Mouse (Mus musculus): ENCODE results near the gene Mtg2. TPM values are rescaled to one million over a fixed set of nuclear protein-coding genes. Genes with fewer than 3 reads are reported as not detected.

Gene Mtg2
- total RNA-seq, 2 experiments from 2014 or later = 18.3 to 25.3 TPM

DNA sequence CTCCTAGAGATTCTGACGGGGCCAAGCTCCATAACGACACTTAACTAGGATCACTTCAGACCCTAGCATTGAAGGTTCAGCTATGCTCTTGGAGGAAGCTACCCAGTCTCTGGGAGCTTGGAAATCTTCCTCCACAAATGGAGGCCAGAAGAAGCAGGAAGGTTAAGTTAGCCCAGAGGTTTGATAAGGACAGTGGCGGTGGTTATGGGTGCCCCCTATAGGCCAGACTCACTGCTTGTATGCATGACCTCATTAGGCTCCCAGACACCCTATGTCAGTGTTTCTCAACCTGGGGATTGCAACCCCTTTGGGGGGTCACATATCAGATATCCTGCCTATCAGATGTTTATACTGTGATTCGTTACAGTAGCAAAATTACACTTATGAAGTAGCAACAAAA is 36.7 kb downstream of the Mtg2 start:
- DNase-seq = no peak

DNA sequence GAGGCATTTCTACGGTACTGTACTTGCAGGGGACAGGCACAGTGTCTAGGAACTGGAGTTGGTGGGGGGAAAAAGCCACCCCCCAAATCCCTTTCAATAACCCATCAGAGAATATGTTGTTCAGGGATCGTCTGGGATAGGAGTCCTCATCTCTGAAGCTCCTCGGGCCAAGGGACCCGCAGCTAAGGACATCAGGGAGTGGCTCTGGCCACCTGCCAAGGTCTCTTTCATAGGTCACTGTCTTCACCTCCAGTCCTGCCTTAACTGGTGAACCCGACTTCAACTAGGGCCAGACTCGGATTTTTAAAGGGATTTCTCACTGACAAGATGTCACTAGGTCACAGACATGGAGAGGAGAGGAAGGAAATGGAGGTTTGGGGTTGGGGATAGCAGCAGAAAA is 37.9 kb downstream of the Mtg2 start:
- DNase-seq = no peak

DNA sequence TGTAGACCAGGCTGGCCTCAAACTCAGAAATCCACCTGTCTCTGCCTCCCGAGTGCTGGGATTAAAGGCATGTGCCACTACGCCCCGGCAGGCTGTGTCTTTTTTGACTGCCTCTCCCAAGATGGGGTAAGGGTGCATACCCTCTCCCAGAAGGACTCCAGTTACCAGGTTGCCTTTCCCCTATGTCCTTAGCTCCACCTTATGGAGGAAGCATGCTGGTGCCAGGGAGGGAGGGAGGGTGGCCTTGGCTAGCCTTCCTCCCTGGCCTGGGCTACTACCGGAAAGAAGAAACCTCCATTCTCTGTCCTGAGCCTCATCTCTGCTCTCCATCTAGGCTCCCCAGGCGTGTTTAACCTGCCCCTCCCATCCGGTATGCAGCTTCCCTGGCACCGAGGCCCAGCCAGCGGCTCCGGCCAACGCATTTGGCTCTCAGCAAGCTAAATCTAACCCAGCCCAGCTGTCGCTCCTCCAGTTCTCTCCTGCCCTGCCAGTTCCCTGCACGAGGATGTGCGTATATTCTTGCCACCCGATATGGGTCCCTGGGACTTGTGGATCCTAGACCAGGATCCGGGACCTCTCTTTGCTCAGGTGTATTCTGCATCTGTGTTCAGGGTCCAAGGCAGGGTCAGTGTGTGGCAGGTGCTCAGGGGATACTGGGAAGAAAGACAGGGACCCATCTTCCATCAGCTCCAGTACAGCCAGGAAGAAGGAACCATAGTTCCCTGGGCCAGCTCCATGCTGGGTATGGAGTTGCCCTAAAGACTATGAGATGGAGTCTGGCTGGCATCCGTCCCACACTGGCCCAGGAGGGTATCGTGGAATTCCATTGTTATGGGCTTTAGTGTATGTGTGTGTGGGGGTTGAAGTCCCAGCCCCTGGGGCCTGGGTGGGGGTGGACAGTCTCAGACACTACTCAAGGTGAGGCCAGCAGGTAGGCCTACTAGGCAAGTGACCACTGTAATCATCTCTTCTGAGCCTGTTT is 43.8 kb downstream of the Mtg2 start:
- DNase-seq = peak; percentile 65 to 72

DNA sequence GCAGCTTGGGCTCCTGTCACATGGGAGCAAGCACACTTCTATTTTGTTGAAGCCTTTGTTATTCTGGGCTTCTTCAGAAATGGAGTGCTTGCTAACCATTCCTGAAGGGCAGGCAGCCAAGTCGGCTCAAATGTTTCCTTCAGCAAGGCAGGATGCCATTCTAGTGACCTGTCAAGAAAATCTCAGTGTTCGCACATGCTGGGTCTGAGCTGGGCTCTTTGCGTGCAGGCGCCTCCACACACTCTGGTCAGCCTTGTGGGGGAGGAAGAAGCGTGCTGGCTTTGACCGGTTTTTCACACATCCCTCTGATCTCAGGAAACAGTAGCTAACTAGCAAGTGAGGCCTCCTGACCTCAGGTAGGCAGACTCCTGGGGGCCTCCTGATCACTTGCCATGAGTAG is 44.9 kb downstream of the Mtg2 start:
- DNase-seq = no peak

DNA sequence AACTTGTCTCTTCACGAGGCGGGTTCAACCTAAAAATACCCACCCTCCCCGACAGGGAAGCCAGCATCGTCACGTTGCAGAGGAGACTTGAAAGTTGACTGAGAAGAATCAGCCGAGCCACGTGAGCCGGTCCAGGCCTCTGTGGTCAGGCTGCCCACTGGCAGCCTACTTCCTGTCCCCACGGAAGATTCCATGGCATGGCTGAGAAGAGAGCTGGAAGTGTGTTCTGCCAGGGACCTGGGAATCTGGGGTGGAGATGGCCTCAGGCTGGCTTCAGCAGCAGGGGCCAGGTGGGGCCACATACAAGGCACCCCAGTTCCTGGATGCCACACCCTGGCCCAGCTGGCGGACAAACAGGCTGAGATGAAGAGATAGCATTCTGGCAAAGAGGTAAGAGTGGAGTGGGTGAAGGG is 45.7 kb downstream of the Mtg2 start:
- DNase-seq = no peak

DNA sequence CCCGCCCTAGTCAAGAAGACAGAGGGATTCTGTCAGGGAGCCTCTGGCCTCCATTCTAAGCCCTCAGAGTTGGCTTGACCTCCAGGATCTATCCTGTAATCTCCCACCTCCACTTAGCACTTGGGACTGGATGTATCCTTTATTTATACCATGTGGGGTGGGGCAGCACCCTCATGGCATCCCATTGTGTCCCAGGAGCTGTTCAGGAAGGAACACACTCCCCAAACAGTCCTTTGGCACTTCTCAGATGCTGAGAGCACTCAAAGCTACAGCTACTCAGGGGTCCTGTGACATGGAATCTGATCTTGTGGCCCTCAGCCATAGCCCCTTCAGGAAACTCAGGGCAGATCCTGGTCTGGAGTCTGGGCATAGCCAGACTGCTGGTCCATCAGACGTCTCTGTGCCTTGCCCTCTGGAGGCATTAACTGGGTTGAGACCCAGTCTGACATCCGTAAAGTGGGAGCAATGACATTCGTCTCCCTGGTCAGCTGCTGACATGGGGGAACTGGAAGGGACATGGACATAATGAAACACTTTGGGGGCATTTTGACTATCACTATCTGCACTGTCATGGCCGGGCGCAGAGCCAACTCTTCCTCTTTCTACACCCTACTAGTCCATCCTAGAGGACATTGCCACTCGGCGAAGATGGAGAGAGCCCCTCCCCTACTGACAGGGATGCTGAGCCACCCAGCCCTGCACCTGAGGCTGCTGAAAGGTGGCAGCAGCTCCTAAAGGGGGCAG is 46.5 kb downstream of the Mtg2 start:
- DNase-seq = no peak

DNA sequence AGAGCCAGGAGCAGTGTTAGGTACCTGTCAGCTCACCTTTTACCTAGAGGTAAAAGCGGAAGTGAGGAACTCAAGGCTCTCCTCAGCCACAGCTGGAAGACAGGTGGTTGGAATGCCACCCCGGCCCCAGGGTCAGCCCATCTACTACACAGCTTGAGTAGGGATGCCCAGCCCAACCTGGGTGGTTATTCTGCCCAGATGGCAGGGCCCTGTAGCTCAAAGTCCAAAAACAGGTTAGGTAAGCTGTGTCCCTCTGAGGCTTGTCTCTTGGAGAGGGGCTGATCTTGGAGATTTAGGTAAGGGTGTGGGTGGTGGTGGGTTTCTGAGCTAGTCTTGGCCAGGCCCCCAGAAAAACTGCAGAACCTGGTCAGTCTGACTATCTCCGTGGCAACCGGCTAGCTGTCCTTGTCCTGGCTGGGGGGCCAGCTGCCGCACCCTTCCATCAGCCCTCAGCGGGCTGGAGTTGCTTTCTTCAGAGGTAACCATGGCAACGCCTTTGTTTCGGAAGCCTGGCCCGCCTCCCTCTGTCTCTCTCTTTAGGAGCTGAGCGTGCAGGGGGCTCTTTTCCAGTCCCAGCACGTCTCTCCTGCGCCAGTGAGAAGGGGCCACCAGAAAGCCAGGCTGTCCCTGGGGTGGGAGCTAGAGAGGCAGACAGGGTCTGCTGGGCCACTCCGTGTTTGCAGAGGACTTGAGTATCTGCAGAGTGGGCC is 47.3 kb downstream of the Mtg2 start:
- peak in 1 of 2 experiments; percentile 61 for DNase-seq

DNA sequence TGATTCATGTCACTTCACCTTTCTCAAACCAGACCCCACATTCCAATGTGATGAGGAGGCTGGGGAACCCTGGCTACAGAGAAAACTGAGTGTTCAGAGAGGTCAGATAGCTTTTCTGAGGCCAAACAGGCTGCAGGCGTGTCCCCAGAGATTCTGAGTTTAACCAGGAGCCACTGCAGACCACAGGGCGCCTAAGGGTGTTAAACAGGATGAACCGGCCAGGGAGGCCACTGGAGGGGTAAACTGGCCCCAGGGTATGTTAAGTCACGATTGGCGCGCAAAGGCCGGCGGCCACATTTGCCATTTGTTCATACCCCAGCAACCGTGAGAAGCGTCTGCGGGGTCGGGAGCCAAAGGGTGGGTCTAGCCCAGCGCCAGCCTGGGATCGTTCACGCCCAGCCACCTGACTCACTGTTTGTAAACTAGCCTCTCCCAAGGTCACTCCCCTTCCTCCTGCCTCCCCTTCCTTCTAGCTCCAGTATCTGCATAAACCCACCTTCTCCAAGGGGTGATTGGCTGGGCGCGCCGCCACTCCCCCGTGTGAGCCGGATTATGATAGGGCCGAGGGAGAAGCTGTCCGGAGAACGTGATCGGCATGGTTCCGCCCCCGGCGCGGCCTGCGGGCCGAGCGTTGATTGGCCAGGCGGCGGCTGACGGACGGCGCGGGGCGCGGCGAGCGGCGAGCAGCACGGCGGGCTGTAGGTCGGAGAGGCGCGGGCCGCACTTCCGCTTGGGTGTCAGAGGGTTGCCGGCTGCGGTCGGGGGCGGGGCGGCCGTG is 48.5 kb downstream of the Mtg2 start, which contains the start of gene Osbpl2:
Gene Osbpl2, plus strand, starts transcription at position 646 of the 778 bp plus-strand sequence.
- DNase-seq = peak; percentile 100

DNA sequence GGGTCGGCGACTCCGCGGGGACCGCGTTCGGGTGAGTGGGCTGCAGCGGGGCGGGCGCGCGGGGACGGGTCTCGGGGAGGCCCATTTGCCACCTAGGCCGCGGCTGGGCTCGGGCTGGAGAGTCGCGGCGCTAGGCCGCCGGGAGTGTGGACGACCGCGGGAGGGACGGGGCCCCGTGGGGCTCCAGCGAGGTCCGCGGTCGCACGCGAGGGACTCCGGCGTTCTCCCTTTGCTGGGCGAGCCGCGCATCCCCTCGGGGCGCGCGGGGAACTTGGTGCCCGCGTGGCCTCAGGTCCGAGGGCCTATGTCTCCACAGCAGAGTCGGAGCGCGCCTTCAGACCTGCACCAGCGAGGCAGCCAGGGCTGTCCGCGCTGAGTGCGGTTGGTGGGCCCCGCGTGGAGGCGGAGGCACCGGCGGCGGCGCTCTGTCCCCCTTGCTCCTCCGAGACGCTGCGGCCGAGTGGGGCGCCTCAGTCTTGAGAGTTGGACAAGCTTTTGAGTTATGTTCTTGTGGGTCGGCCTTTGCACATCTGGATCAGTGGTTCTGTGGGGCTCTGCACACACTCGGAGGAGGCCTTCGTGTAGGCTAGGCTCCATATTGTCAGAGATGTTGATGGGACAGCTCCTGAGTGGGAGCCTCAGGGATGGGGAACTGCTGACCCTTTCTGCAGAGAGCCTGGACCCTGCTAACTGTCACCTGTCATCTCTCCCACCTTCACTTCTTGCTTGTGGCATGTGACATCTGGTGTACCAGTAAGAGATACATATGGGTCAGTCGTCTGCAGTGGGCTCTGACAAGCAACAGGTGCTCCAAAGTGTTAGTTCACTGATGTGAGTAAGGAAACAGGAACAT is 49.3 kb downstream of the Mtg2 start:
- DNase-seq = no peak

DNA sequence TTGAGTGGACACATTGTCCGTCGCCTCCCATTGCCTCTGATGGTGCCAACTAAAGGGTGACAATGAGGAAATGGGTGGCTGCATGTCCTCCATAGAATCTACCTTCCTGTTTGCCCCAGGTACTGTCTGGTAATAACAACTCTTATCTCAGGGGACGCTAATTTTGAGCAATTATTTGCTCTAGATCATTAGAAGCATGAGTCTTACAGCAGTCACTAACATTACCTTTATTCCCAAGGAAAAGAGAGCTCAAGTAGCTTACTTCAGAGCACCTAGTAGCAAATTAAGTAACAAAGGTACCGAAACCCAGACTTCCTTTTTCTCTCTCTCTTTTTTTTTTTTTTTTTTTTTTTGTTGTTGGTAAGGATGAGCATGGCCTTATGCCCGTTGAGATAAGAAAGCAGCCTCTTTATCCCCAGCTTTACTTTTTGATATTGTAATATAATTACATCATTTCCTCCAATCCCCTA is 49.9 kb downstream of the Mtg2 start:
- DNase-seq = no peak

DNA sequence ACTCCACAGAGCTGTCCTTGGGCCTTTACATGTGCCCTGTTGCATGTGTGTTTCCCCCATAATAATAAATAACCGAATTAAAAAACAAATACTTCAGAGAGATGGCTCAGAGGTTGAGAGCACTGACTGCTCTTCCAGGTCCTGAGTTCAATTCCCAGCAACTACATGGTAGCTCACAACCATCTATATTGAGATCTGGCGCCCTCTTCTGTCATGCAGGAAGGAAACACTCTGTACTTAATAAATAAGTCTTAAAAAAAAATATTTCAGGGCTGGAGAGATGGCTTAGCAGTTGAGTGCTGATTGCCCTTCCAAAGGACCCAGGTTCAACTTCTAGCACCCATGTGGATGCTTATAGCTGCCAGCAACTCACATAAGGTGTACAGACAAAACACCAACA is 53.8 kb downstream of the Mtg2 start:
- no peak for DNase-seq

DNA sequence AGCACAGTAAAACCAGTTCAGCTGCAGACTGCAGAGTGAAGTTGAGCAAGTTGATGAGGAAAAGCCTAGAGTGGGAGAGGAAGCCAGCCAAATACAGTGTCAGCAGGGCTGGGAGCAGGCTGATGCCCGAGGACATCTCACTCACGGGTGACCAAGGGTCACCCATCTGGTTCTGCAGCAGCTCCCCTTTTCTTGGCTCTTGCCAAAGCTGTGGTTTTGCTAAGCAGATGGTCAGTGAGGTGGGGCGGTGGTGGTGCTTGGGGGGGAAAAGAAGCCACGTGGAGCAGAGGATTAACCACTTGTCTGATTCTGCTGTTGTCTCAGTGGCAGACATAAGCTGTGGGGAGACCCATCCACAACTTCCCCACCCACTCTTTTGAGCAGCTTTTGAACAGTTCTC is 55.8 kb downstream of the Mtg2 start:
- peak in 1 of 2 experiments; percentile 45 for DNase-seq

DNA sequence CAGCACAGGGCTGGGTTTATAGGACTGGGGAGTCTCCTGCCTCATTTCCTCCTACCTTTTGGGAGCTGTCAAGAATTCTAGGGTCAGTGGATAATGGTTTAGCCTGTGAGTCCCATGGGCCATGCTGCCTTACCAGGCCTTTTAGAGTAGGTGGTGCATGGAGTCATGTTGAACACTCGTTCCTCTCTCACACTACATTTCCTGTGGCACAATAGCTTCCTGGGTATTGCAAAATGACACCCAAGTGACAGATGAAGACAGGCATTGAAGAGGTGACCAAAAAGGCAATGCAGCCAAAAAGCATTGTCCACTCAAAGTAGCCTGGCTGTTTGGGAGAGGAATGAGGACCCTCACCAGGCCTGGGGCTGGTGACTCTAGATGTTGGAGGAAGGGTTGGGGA is 57.3 kb downstream of the Mtg2 start:
- DNase-seq = no peak

DNA sequence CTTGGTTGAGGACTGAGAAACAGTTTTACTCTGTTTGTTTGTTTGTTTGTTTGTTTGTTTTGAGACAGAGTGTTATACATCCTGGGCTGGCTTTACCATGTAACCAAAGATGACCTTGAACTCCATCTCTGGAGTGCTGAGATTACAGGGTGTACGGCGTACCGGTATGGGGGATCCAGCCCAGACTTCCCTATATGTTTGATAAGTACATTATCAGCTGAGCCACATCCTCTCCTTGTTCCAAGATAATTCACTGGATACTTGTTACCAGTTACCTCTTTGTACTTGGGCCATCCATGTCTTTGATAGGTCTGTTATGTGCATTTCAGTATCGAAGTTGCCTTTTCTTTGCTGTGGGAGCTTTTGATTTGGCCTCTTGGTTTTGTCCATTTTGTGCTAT is 62.8 kb downstream of the Mtg2 start:
- DNase-seq = no peak

DNA sequence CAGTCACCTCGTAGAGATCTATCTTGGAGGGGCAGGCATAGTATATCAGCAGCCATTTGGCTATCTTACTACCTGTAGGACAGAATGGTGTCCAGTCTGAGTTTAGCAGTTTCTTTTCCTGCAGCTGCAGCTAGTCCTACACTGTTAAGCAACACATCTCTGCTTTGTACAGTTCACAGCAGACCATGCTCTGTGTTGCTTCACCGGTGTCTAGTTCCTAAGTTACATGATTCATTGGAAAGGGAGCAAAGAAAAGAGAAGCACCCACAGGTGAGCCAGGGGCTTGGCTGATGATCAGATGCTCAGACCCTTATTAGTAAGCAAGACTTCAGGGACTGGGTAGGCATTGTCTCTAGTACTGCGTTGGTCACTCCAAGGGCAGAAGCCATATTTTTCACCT is 63.5 kb downstream of the Mtg2 start:
- no peak for DNase-seq

DNA sequence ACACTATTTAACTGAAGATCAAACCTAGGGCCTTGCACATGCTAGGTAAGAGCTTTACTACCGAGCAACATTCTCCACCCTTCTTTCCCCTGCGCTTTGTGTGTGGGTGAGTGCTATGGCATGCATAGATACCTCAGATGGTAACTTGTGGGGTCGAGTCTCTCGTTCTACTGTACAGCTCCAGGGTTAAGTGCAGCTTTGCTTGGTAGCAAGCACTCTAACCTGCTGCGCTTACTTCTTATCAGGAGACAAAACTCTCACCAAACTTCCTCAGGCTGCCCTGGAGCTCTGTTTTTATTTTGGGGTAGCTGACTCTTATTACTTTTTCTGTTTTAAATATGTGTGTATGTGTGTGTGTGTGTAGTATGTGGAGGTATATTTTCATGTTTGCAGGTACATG is 65.0 kb downstream of the Mtg2 start:
- no peak for DNase-seq

Measured in layer of hippocampus, postnatal 36 days (tissue).